Mouse (Mus musculus): ENCODE measurements around the gene Ube2g2.

Ube2g2 gene

DNA sequence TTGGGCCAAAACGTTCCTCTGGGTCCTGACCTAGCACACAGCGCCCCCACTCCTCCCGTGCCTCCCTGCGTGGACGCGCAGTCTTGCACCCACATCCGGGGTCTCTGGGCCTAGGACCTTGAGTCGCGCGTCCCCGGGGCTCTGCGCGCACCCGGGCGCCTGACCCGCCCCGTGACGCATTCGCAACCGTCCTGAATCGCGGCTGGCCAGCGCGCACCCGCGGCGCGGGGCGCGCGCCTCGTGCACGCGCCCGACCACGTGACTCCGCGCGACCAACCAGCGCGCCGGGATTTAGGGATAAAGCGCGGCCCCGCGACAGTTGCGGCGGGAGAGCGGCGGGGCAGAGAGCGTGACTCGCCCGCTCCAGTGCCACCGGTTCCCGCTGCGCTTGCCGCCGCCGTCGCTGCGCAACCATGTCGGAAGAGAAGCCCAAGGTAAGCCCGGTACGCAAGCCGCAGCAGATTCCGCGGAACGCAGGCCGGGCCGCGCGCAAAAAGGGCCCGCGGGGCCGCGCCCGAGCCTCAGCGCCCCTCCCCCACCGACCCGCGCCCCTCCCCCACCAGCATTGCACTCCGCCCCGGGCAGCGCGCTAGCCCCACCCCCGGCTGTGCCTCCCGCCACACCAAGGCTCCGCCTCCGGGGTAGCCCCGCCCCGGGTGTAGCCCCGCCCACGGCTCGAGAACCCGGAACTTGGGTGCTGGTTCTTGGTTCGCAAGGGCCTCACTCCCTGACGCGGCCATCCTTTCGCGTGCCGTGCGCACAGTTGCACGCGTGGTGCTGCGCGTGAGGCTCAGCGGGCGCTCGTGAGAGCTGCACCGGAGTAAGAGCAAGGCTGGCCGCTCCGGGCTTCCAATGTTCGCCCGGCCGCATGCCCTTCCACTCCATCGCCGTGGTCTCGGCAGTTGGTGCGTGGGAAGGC lies 15.9 kb upstream of the Ube2g2 start, which contains the start of the genes Sumo3 and Gm49325:
Gene Sumo3 (plus strand): TSS at position 190 of the 919 bp plus-strand sequence.
Gene Gm49325 (plus strand): TSS at position 290 of the 919 bp plus-strand sequence.
- ATAC-seq (ENCODE audit: low TSS enrichment), result peak; percentile 58

DNA sequence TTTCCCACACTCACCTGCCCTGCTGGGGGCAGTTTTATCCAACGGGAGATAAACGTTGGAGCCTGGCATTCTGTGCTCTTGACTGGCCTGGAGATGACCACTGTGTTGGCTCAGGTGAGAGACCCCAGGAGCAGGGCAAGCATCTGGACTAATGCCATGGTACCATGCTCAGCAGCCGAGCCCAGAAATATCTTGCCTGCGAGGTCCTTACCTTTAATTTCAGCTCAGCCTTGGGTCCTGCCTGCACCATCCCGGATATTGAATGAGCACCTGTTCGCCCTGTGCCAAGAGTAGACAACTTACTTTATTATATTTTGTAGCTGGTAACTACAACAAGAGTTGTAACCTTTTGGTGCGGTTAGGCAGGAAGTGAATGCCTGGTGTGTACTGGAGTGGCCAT lies 15.2 kb upstream of the Ube2g2 start:
- ATAC-seq (ENCODE audit: low TSS enrichment), result no peak

DNA sequence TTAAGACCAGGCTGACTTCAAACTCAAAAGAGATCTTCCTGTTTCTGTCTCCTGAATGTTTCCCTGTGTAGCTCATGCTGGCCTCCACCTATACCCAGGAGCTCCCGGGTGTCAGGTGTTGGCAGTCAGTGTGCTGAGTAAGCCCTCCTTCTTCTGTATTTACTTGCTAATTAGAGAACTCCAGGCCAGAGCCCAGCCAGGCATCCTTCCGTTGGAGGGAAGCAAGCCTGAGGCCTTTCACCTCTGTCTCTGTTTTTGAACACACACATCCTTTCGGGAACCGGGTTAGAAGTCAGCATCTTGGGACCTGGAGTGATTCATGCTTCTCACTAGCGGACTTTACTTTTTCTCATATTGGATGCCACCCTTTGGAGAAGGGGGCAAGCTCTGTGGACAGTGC lies 14.6 kb upstream of the Ube2g2 start:
- ATAC-seq (ENCODE audit: low TSS enrichment), result no peak

DNA sequence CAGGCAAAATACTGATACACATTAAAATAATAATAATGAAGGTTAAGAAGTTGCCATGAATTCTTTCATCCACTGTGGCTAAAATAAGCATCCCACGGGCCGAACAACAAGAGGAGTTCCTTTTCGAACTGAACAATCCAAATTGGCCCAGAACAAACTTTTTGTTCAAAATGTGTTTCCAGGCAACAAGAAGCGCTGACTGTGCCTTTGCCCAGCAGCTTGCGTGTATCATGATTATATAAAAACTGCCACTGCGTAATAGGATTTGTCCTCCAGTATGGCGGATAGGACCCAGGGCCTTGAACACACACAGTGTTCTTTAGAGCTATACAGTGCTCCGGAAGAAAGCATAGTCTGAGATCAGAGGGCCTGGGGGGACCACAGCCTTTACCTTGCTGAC lies 13.5 kb upstream of the Ube2g2 start:
- ATAC-seq (ENCODE audit: low TSS enrichment), result no peak

DNA sequence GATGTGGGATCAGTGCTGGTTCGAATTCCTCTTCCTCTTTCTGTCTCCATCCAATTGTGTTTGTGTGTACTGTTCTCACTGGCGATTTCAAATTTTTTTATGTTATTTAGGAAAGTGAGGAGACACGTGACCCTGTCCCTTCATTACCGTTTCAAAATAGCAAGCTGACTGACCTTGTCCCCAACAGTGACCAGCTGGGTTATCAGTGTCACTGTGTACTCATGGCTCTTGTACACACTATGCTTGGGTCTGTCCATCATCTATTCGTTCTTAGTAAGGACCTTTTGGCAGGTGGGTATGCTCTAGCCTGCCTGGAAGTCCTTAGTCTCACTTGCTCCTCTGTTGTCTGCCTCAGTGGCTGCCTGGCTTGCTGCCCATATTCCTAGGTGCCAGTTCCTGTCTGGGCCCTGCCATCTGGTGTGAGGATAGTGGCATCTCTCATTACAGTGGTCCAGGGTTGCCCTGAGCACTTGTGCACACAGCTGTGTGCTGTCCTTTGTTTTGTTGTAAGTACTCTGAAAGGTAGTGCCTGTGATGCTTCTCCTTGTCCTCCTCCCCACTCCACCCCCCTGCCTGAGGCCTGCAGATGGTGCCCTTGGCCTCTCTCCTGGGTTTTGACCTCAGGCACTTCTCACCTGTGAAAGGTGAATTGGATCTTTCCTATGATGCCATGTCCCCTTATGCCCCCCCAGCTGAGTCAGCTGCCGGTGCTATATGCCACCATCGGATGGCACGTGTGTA lies 11.7 kb upstream of the Ube2g2 start:
- ATAC-seq (ENCODE audit: low TSS enrichment), result no peak

DNA sequence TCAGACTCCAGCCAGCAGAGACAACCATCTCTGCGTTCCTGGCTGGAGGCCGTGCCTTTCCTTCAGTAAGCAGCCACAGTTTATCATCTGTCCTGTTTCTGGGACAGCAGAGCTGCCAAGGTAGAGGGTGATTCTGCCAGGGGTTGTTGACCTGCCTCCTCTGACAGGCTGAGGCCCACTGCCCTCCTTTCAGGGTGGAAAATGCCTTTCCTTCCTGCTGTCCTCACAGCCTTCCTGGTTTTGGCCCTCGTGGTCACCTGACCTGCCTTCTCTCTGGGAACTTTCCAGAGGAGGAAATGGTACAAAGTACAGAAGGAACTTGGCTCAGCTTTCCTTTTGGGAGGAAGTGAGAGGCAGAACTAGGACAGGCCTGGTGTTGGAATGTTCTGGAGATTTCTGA lies 8.7 kb upstream of the Ube2g2 start:
- ATAC-seq (ENCODE audit: low TSS enrichment), result peak; percentile 24; the same call in 1 of the 2 replicates

DNA sequence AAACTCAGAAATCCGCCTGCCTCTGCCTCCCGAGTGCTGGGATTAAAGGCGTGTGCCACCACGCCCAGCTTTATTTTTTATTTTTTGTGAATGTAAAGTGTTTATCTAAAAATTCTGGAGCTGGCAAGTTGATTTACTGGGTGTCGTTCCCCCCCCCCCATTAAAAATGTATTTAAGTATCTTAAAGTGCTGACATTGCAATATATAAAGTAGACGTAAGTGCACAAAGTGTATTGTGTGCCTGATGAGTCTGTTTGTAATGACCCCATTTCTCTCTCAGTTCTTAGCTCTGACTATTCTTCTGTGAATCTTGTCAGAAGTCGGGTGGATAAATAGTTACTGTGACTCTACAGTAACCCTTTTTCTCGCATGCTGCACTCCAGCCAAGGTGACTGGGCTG lies 6.4 kb upstream of the Ube2g2 start:
- no peak for ATAC-seq (ENCODE audit: low TSS enrichment)

DNA sequence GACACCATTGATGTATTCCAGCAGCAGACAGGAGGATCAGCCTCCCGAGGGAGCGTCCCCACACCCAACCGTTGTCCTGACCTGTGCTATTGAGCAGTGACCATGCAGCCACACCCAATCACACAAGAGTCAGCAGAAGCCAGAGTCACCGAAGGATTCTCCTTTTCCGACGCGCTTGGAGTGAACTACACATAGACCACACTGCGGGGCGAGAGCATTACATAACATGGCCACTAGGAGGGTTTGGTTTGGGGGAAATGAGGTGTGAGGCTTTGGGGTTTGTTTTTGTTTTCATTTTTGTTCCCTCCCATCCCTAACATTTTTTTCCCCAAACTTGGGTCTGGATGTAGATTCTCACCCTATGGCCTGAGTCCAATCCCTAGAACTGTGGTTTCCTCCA lies 5.9 kb upstream of the Ube2g2 start:
- ATAC-seq (ENCODE audit: low TSS enrichment), result 0 out of 2 replicates have a peak, but pooled peaks have one; percentile 29

DNA sequence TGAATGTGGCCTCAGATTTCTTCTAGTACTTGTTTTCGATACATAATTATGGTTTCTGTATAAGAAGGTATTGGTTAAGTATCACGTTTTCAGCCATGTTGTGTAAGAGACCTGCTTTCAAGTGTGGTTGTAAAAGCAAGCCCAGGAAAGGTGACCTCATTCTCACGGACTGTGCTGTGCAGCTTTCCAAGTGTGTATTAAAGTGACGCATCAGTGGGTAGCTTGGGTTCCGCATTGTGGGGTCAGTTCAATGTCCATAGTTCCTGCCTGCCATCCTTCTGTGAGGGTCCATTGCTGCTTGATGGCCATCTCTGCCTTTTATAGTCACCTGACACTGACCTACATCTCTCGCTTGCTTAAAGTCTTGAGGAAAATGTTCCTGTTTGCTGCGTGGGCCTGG lies 5.1 kb upstream of the Ube2g2 start:
- no peak for ATAC-seq (ENCODE audit: low TSS enrichment)

DNA sequence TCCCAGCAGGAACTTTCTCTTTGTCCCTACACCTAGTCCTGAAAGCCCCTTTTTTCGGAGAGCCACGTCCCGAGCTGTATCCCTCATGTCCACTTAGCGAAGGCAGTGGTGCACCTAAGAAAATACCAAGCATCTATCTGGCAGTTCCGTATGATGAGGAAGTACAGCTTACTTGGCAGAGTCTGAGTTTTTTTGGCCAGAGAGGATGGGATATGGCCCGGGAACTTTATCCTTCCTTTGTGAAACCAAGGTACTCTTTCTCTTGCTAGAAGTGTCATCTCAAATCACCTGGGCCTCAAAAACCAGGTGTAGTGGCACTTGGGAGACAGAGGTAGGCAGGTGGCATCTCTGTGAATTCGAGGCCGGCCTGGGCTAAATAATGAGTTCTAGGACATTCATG lies 529 bp upstream of the Ube2g2 start:
- ATAC-seq (ENCODE audit: low TSS enrichment), result no peak

DNA sequence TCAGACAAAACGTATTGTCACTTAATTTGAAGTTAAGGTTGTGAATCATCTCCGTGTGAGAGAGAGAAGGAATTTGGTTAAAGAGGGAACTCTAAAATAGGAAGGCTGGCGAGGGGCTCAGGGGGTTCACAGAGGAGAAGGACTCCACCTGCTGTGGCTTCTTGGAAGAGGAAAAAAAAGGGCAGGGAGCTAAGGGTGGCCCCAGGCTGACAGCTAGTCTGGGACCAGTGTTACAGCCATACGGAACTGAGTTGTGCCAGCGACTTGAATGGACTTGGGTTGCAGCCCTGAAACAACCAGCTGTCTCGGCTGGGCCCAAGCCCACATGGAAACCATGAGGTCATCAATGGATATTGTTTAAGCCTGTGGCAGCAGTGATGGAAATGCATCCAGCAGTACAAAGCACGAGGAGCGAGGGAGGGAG lies 1.0 kb downstream of the Ube2g2 start:
- peak; percentile 8; the same call in 1 of the 2 replicates for ATAC-seq (ENCODE audit: low TSS enrichment)

DNA sequence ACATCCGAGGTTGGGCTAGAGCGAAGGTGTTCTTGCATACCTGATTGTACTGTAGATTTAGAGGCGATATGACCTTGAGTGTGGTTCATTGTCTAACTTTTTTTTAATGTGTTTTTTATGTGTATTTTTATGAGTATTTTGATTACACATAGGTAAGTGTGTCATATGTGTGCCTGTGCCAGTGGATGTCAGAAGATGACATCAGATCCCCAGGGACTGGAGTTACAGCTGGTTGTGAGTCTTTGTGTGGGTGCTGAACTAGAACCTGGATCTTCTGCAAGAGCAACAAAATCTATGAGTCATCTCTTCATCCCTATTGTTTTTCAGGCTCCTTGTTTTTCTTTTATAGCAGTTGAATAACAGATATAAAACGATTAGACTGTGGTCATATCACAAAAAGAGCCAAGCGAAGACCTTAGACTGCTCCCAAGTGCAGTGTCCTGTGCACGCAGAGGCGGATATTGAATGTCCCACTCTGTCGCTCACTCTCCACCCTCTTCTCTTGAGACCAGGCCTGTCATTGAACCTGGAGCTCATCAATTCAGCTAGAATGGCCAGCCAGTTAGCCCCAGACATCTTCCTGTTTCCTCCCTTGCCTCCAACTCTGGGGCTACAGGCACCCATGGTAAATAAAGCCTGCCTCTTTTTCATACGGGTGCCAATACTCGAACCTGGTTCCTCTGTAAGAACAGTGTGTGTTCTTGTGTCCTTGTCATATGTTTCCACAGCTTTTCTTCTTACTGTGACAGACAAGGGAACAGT lies 1.7 kb downstream of the Ube2g2 start:
- no peak for ATAC-seq (ENCODE audit: low TSS enrichment)

DNA sequence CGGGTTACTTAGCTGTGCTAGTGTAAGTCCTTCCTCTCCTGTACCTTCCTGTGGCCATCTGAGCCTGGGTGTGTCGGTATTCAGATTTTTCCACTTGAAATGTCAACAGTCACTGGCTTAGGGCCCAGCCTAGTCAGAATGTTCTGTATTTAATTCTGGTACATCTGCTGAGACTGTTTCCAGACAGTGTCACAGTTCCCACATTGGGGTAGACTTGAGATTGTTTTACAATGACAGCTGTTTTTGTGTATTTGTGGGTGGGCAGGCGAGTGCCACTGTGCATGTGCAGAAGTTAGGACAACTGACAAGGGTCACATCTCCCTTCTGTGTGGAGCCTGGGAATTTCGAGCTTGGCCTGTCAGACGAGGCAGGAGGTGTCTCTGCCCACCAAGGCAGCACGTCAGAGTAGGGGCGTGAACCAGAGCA lies 2.5 kb downstream of the Ube2g2 start:
- ATAC-seq (ENCODE audit: low TSS enrichment), result peak; percentile 26

DNA sequence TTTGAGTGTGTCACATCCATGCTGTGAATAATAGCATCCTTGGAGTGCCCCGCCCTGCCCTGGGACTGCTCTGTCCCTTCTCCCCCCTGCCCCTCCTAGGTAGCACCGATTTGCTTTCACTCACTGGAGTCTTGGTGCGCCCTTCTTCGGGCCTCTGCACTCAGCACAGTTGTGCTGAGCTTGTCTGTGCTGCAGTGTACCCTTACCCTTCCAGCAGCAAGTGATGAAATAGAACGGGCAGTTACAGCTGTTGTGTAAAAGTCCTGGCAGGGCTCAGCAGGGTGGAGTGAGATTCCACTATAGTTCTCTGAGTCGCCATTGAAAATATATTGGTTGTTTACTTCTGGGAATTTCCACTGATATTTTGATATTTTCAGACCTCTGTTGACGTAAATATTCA lies 4.0 kb downstream of the Ube2g2 start:
- no peak for ATAC-seq (ENCODE audit: low TSS enrichment)

DNA sequence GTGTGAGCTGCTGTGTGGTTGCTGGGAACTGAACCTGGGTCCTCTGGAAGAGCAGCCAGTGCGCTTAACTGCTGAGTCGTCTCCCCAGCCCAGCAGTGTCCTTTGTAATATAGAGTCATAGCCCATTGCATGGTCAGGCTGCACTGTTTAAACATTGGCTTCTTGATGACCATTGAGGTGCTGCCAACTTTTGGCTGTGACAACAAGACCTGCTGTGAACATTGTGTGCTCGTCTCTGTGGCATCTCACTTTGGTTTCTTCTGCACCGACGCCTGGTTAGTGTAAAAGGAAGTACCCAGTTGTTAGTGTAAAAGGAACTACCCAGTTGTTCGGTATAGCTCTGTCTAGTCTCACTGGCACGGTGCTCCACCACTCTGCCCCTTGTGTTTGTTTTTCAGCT lies 4.5 kb downstream of the Ube2g2 start:
- ATAC-seq (ENCODE audit: low TSS enrichment), result no peak

DNA sequence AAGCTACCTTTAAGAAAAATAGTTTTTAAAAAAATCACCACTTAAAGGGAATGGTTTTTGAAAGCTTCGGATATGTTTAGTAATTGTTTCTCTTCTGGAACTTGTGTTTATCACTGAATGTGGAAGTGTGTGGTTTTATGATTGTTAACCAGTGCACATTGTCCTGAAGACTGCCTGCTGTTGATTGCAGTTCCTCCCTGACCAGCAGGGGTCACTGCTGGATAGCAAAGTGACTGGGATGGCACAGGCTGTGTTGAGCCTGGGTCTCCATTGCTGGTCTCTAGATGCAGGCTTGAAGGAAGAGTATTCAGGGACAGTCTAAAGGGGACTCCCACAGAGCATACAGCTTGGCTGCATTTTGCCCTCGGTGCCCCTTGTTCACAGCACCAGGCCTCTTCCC lies 5.4 kb downstream of the Ube2g2 start:
- peak; percentile 53 for ATAC-seq (ENCODE audit: low TSS enrichment)

DNA sequence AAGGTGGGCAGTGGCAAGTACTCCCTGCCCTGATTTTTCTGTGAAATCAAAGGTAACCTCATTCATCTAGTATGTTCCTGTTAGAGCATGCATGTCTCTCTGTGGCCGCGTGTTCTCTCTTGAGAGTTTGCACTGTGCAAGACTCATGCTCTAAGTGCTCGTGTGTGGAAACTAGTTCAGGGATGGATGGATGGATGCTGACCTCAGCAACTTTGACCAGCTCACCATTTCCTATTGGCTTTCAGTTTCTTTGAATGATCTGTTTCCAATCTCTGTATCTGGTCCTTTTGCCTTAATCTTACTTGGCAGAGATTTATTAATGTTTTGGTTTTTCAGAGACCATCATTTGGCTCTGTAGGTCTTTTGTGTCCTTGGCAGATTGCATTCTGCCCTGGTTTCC lies 7.1 kb downstream of the Ube2g2 start:
- no peak for ATAC-seq (ENCODE audit: low TSS enrichment)

DNA sequence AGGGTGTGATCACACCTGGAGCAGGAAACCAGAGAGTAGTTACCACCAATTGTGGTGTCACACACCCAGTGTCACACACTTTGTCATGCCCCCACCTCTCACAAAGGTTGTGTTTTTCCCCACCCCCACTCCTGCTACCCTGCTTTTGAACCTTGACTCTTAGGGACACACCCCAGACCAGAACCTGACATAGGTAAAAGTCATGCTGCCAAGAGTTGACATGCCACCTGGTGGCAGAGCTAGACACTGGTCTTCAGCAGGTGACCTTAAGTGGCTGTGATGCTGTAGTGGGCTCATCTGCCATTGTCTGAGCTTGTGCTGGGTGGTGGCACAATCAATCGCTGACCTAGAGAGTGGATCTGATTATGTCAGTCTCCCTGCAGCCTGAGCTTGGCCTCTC lies 7.9 kb downstream of the Ube2g2 start:
- no peak for ATAC-seq (ENCODE audit: low TSS enrichment)

DNA sequence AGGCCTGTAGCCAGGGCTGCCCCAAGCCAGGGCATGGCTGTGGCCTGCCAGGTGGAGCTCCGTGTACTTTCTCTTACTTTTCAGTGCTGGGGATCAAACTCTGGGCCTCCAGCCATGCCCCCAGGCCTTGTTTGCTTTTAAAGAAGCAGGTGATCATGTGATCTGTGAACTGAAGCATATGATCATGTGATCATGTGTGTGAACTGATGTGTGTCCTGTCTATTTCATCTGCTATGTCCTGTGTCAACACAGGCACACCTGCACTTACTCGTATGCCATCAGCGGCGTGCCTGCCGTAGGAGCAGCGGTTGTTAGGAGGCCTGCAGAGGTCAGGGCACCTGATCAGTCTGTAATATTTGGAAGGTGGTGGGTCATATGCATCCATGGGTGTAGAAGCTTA lies 11.9 kb downstream of the Ube2g2 start:
- ATAC-seq (ENCODE audit: low TSS enrichment), result no peak

DNA sequence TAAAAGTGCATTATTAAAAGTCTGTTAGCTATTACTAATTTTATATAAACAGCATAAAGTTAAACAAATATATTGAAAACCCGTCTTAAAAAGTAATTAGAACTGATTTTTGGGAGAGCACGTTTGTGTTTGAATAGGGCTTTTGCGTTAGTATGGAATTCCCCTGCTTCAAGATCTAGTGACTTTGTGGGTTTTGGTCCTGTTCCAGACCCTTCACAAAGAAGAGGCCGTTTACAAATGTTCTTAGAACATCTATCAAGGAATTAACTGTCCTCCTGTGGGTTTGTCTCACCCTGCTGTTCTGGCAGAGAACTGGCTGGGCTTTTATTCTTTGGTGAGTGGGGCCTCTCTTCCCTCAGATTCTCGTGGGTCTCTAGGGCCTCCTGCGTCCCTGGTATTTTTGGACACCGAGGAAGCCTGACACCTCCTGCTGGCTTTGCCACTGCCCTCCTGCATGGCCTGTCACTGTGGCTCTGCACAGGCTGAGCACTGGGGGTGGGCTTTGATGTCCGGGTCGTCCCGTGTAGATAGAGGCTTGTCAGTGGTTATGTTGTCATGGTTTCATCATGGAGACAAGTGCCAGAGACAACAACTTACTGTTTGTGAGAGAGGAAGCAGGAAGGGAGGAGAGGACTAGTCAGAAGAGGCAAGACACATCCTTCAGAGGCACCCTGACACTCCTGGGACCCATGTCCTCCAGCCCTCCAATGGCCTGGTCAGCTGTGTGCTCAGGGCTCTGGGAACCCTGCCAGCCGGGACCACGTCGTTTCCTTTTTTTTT lies 12.6 kb downstream of the Ube2g2 start:
- no peak for ATAC-seq (ENCODE audit: low TSS enrichment)

DNA sequence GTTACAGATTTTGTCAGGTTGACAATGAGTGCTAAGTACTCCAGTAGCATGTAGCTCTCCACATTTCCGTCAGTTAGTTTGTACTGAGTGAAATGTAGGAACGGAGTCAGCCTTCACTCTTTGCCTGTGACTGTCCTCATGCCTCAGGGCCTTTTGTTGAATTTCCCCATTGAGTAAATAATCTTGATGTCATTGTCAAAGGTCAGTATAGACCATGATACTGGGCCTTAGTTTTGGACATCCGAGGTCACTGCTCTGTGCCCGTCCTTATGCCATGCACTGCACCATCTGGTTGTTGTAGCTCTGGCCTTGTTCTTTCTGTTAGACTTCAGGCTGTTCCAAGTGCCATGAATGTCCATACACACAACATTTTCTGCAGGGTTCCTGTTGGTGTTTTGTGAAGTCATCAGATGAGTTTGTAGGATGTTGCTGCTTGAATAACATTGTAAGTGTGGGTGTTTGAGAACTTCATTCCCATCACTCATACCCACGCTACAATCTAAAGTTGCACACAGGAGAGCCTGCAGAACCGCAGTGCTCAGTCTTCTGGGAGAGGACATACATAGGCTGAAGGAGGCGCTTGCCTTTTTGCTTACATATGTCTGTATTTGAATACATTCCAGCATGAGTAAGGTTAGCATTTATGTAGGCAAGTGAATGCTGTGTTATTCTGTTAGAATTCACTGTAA lies 14.3 kb downstream of the Ube2g2 start:
- peak; percentile 95 for ATAC-seq (ENCODE audit: low TSS enrichment)

All from frontal cortex, adult (tissue).